Mouse (Mus musculus) G1E (cell line): ENCODE data around the gene Obox8. TPM values are rescaled to one million over a fixed set of nuclear protein-coding genes. Genes with fewer than 3 reads are reported as not detected.

Experiments used
- ATAC-seq: 2 replicates; pipeline ENCODE4 v1.8.0; 2016; ENCODE audit warnings: mild to moderate bottlenecking; ENCODE audit not compliant: insufficient number of reproducible peaks, poor library complexity, low FRiP score, severe bottlenecking; ENCODE audit errors: extremely low read depth
- DNase-seq: peaks from one replicate; pipeline ENCODE4 v3.0.0; 2012; ENCODE audit warnings: low spot score
- H3K27me3 ChIP-seq: 2 replicates; pipeline ENCODE4 v1.6.1; 2012; ENCODE audit warnings: mild to moderate bottlenecking, low read length, inconsistent platforms; ENCODE audit not compliant: insufficient read depth
- H3K36me3 ChIP-seq: replicated peaks from 2 replicates; pipeline ENCODE3; 2012; ENCODE audit warnings: mild to moderate bottlenecking, inconsistent platforms
- H3K4me1 ChIP-seq: 2 replicates; pipeline ENCODE4 v1.6.1; 2012; ENCODE audit warnings: low read depth, low read length, inconsistent platforms, mixed read lengths; ENCODE audit not compliant: insufficient read depth
- H3K4me3 ChIP-seq: 2 replicates; pipeline ENCODE4 v1.5.1; 2012; ENCODE audit warnings: low read depth, mild to moderate bottlenecking, inconsistent platforms, low read length, moderate library complexity, mixed read lengths
- H3K9me3 ChIP-seq: replicated peaks from 2 replicates; pipeline ENCODE4 v1.6.1; 2012; ENCODE audit warnings: inconsistent platforms
- CTCF ChIP-seq: IDR thresholded peaks from 2 replicates; pipeline ENCODE4 v1.5.1; 2012; ENCODE audit warnings: low read depth, low read length, inconsistent platforms, mixed read lengths
- GATA1 ChIP-seq: IDR thresholded peaks from 2 replicates; pipeline ENCODE4 v1.6.1; 2012; ENCODE audit warnings: borderline replicate concordance, low read length, inconsistent platforms, mixed read lengths
- GATA2 ChIP-seq: IDR thresholded peaks from 2 replicates; pipeline ENCODE4 v1.6.1; 2012; ENCODE audit warnings: low read depth, low read length, inconsistent platforms, borderline replicate concordance
- POLR2AphosphoS5 ChIP-seq: IDR thresholded peaks from 2 replicates; pipeline ENCODE4 v1.6.1; 2012; ENCODE audit warnings: low read depth, low read length, inconsistent platforms; ENCODE audit not compliant: insufficient replicate concordance
- TAL1 ChIP-seq: conservative IDR thresholded peaks from 2 replicates; pipeline ENCODE4 v1.6.1; 2012; ENCODE audit warnings: low read depth, low read length, inconsistent platforms, mixed read lengths
- polyA plus RNA-seq: library from polyadenylated mRNA; stranded (reverse); fragments of >175 nt; gene quantifications from 2 replicates; pipeline ENCODE4 v1.2.3, GENCODE M21; 2012
- total RNA-seq, 2 experiments: library from RNA; stranded (forward) in 1 of 2; stranded (reverse) in 1 of 2; fragments of 200-1000 nt in 1 of 2; fragments of >200 nt in 1 of 2; fragmentation: Nextera tagmentation in 1 of 2; gene quantifications; 2 replicates each; pipeline ENCODE4 v1.2.3; 2014 to 2017

The Obox8 gene
- total RNA-seq (2014; fragmentation: Nextera tagmentation) (not detected in 2 replicates), total RNA-seq (2017) (not detected in 2 replicates), polyA plus RNA-seq (not detected in 2 replicates)

DNA sequence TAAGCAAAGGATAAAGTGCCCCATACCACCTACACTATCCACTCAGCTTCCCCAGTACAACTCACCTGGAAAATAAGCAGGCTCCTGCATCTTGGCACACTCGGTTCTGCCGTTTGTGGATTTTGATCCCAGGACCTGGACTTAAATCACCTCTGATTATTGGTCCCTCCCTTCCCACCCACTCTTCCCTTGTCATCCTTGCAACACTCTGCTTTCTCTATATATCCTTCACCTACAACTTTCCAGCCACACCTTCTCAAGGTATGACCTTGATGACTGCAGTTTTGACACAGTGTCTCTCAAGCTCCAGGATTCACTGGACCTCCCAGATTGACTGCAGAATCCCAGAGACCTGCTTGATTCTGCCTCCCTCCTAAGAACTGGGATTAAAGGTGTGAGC is at the start of gene Obox8:
Gene Obox8, minus strand, starts transcription at position 101 of the 400 bp plus-strand sequence.
- TF ChIP-seq GATA1 (no peak), POLR2AphosphoS5 (no peak), GATA2 (no peak), CTCF (no peak), TAL1 (no peak)
- no peaks in the 10 kb centered on the region for H3K4me1 ChIP-seq
- ATAC-seq = no peak
- H3K36me3 ChIP-seq = no peaks in the 10 kb centered on the region
- no peak within 1 kb of the TSS for H3K4me3 ChIP-seq
- H3K27me3 ChIP-seq = no peaks in the 10 kb centered on the region
- 0 out of 2 replicates have a peak, but pooled peaks cover 7% of the 10 kb centered on the region for H3K9me3 ChIP-seq
- DNase-seq = no peak

DNA sequence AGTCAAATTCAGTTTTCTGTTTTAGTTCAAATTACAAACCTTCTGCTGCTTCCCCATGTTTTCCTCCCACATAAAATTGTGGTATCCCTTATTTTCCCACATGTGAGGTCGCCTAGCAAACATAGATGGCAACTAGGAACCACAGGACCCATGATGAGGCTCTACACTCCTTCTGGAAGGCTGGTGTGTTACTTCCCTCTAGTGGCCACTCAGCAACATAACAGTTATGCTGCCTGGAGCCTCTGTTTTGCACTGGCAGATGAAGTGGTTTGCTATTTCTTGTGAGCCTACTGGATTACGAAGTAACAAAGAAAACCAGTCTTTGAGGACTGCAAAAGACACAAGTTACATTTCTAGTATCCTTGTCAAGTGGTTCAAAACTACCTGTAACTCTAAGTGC is 16.1 kb downstream of the Obox8 start:
- no peaks in the 10 kb centered on the region for H3K9me3 ChIP-seq
- ATAC-seq (no peak), DNase-seq (no peak)
- H3K27me3 ChIP-seq = no peaks in the 10 kb centered on the region
- no peak overlapping the region for H3K4me3 ChIP-seq
- peak; percentile 61 for TF ChIP-seq CTCF
- TF ChIP-seq GATA1 = no peak
- TF ChIP-seq GATA2 = no peak
- no peak for TF ChIP-seq TAL1
- no peak for TF ChIP-seq POLR2AphosphoS5
- no peaks in the 10 kb centered on the region for H3K4me1 ChIP-seq
- H3K36me3 ChIP-seq = no peaks in the 10 kb centered on the region

DNA sequence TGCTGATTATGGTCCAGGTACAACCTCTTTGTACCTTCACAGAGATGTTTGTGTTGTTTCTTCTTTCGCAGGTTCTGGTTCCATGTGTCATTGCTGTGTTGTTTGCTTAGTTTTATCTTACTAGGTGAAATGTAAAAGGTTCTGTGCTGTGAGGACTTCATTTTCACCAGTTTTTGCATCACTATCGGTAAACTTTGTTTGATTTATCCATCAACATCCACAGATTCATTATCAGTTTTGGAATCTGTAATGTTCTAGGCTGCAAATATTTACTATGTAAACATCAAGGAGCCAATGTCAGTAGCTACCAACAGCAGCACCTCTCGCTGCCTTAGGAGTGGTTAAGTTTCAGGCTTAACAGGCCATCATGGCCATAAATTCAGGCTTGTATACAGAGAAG is 24.7 kb downstream of the Obox8 start:
- Histone ChIP-seq H3K4me1 (no peaks in the 10 kb centered on the region), H3K36me3 (no peaks in the 10 kb centered on the region), H3K27me3 (no peaks in the 10 kb centered on the region), H3K4me3 (no peak overlapping the region), H3K9me3 (peaks cover 8% of the 10 kb centered on the region; the same call in 1 of the 2 replicates)
- no peak for ATAC-seq
- TF ChIP-seq CTCF (no peak), GATA1 (no peak), TAL1 (no peak), POLR2AphosphoS5 (no peak), GATA2 (no peak)
- DNase-seq = no peak

DNA sequence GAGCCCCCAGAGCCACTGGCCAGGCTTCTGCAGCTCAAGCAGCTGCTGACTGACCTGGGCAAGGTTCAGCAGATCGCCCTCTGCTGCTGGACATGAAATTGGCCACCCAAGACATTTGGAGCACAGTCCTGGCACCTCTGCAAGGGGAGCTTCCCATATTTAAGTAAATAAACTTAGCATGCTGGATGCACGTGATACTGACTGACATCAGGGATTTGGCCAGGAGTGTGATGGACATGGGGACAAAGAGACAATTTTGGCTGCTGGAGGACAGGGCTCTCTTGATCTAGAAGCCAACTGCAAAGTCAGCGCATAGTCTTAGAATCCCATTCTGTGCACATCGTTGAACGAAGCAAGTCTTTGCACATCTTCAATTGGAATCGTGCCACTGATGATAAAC is 25.8 kb downstream of the Obox8 start:
- no peak overlapping the region for H3K4me3 ChIP-seq
- H3K27me3 ChIP-seq = no peaks in the 10 kb centered on the region
- no peaks in the 10 kb centered on the region for H3K4me1 ChIP-seq
- peaks cover 8% of the 10 kb centered on the region; the same call in 1 of the 2 replicates for H3K9me3 ChIP-seq
- no peaks in the 10 kb centered on the region for H3K36me3 ChIP-seq
- no peak for ATAC-seq
- no peak for TF ChIP-seq POLR2AphosphoS5
- TF ChIP-seq CTCF = no peak
- TF ChIP-seq GATA2 = no peak
- DNase-seq = no peak

Other genes starting within 250 kb of the Obox8 start
- gene Sult2a3, start 210.5 kb downstream of the Obox8 start, total RNA-seq (2014; fragmentation: Nextera tagmentation) = not detected in 2 replicates
- gene Sult2a3, start 210.5 kb downstream of the Obox8 start, total RNA-seq (2017) = not detected in 2 replicates
- not detected in 2 replicates for gene Sult2a3, start 210.5 kb downstream of the Obox8 start, polyA plus RNA-seq
- not detected in 2 replicates for gene Sult2a6, start 78.7 kb downstream of the Obox8 start, total RNA-seq (2014; fragmentation: Nextera tagmentation)
- gene Sult2a6, start 78.7 kb downstream of the Obox8 start, total RNA-seq (2017) = not detected in 2 replicates
- not detected in 2 replicates for gene Sult2a6, start 78.7 kb downstream of the Obox8 start, polyA plus RNA-seq
- gene Sult2a8, start 113.2 kb upstream of the Obox8 start, total RNA-seq (2014; fragmentation: Nextera tagmentation) = not detected in 2 replicates
- 0.17 and 0.27 TPM in 2 replicates for gene Sult2a8, start 113.2 kb upstream of the Obox8 start, total RNA-seq (2017)
- not detected in 2 replicates for gene Sult2a8, start 113.2 kb upstream of the Obox8 start, polyA plus RNA-seq
- not detected in 2 replicates for gene Sult2a7, start 160.7 kb upstream of the Obox8 start, total RNA-seq (2014; fragmentation: Nextera tagmentation)
- gene Sult2a7, start 160.7 kb upstream of the Obox8 start, total RNA-seq (2017) = not detected in 2 replicates
- gene Sult2a7, start 160.7 kb upstream of the Obox8 start, polyA plus RNA-seq = not detected in 2 replicates
- not detected in 2 replicates for gene Vmn1r90, start 229.9 kb upstream of the Obox8 start, total RNA-seq (2014; fragmentation: Nextera tagmentation)
- 0.06 and 0.33 TPM in 2 replicates for gene Vmn1r90, start 229.9 kb upstream of the Obox8 start, total RNA-seq (2017)
- not detected in 2 replicates for gene Vmn1r90, start 229.9 kb upstream of the Obox8 start, polyA plus RNA-seq